Mouse (Mus musculus): ENCODE data around the gene Wdtc1. TPM values are rescaled to one million over a fixed set of nuclear protein-coding genes. Genes with fewer than 3 reads are reported as not detected.

Gene Wdtc1
- polyA plus RNA-seq, 1 experiment from 2014 or later: 21.1 TPM

DNA sequence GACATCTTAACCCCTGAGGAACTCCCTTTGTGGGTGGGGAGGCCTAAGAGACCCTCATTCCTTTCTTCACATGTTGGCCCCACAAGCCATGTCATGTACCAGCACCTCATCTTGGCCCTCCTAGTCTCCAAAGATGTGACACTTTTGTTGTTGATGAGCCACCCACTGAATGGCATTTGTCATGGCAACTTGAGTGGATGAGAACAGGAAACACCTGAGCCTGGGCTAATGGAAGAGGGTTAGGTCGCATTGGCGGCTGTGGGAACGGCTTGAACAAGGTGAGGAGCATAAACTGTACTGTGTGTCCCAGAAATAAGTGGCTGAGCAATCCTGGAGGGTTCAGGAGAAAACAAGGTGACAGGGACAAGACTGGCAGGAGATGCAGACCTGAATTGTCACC, 84.3 kb downstream of the Wdtc1 start:
- Histone ChIP-seq H3K9ac (no peak overlapping the region), H3K27ac (no peak overlapping the region), H3K27me3 (no peaks in the 10 kb centered on the region), H3K4me1 (no peaks in the 10 kb centered on the region), H3K4me3 (replicated peaks) (no peak overlapping the region), H3K9me3 (no peaks in the 10 kb centered on the region), H3K4me2 (no peak overlapping the region), H3K36me3 (replicated peaks) (peaks cover 62% of the 10 kb centered on the region)
- no peak for ATAC-seq (ENCODE audit: low FRiP score)
- 99% methylated on average over 3 of the region's 3 CpGs for WGBS

DNA sequence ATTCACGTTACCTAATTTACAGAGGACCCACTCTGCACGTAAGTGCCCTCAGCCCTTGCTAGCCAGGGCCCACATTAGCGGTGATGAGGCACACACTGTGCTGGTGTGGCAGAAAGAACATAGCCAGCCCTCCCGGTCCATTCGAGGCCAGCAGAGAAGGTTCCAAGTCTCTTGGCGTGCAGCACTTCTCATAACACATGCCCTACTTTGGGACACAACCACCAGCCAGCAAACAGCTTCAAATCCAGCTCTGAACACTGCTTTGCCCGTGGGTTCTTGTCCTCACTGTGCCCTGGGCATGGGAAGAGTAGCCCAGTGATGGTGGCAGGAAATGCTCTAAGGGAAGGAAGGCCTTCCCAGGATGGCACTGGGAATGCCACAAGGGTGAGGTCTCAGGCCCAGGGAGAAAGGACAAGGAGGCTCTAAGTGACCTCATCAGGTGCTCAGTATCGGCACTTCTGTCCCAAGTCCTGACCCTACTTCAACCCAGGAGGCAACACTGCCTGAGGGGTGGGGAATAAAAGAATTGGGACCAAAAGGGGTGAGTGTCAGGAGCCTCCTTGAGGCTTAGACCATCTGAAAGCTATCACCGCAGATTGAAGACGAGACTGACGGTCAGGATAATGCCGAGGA, 86.9 kb downstream of the Wdtc1 start:
- no peak overlapping the region for H3K4me3 ChIP-seq (replicated peaks)
- no peaks in the 10 kb centered on the region for H3K9me3 ChIP-seq
- 89% methylated on average over 12 of the region's 12 CpGs for WGBS
- no peak for ATAC-seq (ENCODE audit: low FRiP score)
- no peaks in the 10 kb centered on the region for H3K27me3 ChIP-seq
- peaks cover 71% of the 10 kb centered on the region for H3K36me3 ChIP-seq (replicated peaks)
- no peaks in the 10 kb centered on the region for H3K4me1 ChIP-seq
- H3K27ac ChIP-seq: no peak overlapping the region
- no peak overlapping the region for H3K9ac ChIP-seq
- no peak overlapping the region for H3K4me2 ChIP-seq

DNA sequence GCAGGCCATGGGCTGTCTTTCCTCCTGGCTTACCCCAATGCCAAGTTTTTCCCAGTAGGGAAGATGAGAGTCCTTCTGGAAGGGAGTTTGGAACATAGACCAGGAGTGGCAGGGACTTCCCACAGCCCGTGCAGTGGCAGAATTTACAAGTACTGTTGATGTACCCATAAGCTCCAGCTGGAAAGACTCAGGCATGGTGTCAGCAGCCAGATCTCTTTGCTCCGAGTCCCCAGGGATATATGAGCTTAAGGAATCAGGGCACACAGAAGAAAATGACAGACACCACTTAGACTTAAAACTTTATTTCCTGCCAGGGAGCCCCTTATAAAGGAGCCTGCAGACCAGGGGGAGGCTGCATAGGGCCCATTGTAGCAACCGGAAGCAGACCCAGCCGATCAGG, 87.5 kb downstream of the Wdtc1 start:
- Histone ChIP-seq H3K27me3 (no peaks in the 10 kb centered on the region), H3K9me3 (no peaks in the 10 kb centered on the region), H3K36me3 (replicated peaks) (peaks cover 71% of the 10 kb centered on the region), H3K4me1 (no peaks in the 10 kb centered on the region), H3K4me2 (no peak overlapping the region), H3K27ac (no peak overlapping the region), H3K9ac (no peak overlapping the region), H3K4me3 (replicated peaks) (no peak overlapping the region)
- no peak for ATAC-seq (ENCODE audit: low FRiP score)
- 96% methylated on average over 4 of the region's 4 CpGs for WGBS

DNA sequence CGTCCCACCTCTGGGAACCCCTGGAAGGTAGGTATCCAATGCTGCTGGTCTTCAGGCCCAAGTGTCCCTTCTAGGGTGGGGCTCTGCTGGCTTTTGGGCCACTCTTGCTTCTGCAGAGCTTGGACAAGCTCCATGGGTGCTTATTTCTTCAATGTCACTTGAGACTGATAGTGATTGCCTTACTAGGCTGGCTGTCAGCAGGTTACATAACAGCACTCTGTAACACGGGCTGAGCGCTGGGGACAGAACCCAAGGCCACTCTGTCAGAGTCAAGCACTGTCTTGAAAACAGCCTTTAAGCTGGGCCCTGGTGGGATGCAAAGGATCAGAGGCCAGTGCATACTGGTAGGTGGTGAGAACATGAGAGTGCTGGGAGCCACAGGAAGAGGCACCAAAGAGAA, 88.0 kb downstream of the Wdtc1 start:
- peaks cover 67% of the 10 kb centered on the region for H3K36me3 ChIP-seq (replicated peaks)
- ATAC-seq (ENCODE audit: low FRiP score): no peak
- H3K27ac ChIP-seq: no peak overlapping the region
- H3K4me1 ChIP-seq: no peaks in the 10 kb centered on the region
- H3K4me2 ChIP-seq: no peak overlapping the region
- H3K4me3 ChIP-seq (replicated peaks): no peak overlapping the region
- H3K27me3 ChIP-seq: no peaks in the 10 kb centered on the region
- 97% methylated on average over 3 of the region's 3 CpGs for WGBS
- no peak overlapping the region for H3K9ac ChIP-seq
- no peaks in the 10 kb centered on the region for H3K9me3 ChIP-seq

DNA sequence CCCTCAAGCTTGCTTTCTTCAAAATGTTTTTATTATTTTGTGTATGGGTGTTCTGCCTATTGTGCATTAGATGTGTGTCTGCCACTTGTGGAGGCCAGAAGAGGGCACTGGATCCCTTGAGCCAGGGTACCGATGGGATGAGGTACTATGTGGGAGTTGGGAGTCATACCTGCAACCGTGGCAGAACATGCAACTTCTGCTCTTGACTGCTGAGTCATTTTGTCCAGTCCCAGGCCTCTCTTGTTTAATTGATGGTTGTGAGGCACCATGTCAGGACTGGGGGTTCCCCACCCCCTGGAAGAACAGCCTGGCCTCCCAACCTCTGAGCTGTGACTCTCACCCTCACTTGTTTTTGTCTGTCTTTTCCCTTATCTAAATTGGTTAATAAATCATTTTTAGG, 88.7 kb downstream of the Wdtc1 start:
- Histone ChIP-seq H3K4me3 (replicated peaks) (no peak overlapping the region), H3K4me1 (no peaks in the 10 kb centered on the region), H3K36me3 (replicated peaks) (peaks cover 64% of the 10 kb centered on the region), H3K27ac (no peak overlapping the region), H3K9me3 (no peaks in the 10 kb centered on the region), H3K27me3 (no peaks in the 10 kb centered on the region), H3K9ac (no peak overlapping the region), H3K4me2 (no peak overlapping the region)
- no peak for ATAC-seq (ENCODE audit: low FRiP score)
- WGBS: 100% methylated on average over 2 of the region's 2 CpGs

DNA sequence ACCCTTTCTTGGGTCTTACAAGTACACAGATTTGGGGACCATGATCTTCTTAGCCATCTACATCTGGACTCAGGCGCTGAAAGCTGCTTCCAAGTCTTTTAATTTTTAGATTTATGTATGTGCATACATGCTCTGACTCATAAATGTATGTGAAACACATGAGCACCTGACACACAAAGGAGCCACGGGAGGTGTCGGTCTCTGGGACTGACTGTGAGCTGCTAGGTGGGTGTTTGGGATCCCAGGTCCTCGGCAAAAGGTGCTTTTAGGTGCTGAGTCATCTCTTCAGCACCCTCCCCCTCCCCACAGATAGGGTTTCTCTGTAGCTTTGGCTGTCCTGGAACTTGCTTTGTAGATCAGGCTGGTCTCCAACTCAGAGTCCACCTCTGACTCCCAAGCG, 89.5 kb downstream of the Wdtc1 start:
- H3K36me3 ChIP-seq (replicated peaks): peaks cover 56% of the 10 kb centered on the region

DNA sequence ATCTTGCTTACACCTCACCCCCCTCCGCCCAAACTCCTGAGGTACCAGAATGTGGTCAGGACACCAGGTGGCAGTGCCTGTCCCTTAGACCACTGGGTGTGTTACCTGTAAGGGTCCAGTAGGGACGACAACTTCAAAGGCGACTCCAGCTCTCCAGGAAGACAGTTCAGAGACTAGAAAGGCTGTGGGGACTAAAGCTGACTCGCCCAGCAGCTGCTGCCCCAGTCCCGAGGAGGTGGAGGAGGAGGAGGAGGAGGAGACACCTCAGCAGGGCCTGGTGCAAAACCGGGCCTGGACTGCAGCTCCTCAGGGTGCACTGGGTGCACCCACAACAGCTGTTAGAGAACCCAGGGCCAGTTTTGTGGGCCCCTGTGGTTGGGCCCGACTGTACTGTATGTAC, 90.4 kb downstream of the Wdtc1 start, which contains the start of gene Sytl1:
Gene Sytl1 (minus strand): TSS at position 232 of the 400 bp plus-strand sequence.
- no peak within 1 kb of the TSS for H3K4me2 ChIP-seq
- H3K4me1 ChIP-seq: no peaks in the 10 kb centered on the region
- ATAC-seq (ENCODE audit: low FRiP score): no peak
- H3K27ac ChIP-seq: no peak within 1 kb of the TSS
- no peak within 1 kb of the TSS for H3K4me3 ChIP-seq (replicated peaks)
- peaks cover 3% of the 10 kb centered on the region for H3K27me3 ChIP-seq
- no peaks in the 10 kb centered on the region for H3K9me3 ChIP-seq
- WGBS: 42% methylated on average over 7 of the region's 7 CpGs
- H3K36me3 ChIP-seq (replicated peaks): peaks cover 48% of the 10 kb centered on the region
- H3K9ac ChIP-seq: no peak within 1 kb of the TSS

More for the DNA sequence above, 89.5 kb downstream of the Wdtc1 start:
- H3K27ac ChIP-seq: no peak overlapping the region
- ATAC-seq (ENCODE audit: low FRiP score): no peak
- H3K9me3 ChIP-seq: no peaks in the 10 kb centered on the region
- no peak overlapping the region for H3K4me2 ChIP-seq
- no peak overlapping the region for H3K9ac ChIP-seq
- no peak overlapping the region for H3K4me3 ChIP-seq (replicated peaks)
- WGBS: 96% methylated on average over 5 of the region's 5 CpGs
- H3K4me1 ChIP-seq: no peaks in the 10 kb centered on the region
- H3K27me3 ChIP-seq: no peaks in the 10 kb centered on the region

DNA sequence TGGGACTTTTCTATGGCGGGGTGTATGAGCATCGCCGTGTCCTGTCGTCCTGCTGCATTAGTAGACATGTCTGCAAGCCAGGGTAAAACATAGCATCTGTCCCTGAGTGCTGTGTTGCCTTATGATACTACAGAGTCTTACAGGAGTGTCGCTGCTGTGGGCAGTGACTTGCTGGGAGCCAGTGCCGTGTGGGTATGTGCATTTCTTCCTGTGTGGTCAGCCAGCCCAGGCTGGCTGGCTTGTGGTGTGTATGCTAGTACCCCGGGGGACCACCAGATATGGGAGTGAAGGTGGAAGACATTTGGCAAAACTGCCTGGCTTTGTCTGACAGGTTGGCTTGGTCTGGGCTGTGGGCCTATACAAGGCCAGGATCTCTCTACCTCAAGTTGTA, 90.9 kb downstream of the Wdtc1 start:
- Histone ChIP-seq H3K9ac (no peak overlapping the region), H3K27me3 (peaks cover 8% of the 10 kb centered on the region), H3K36me3 (replicated peaks) (peaks cover 42% of the 10 kb centered on the region), H3K9me3 (no peaks in the 10 kb centered on the region), H3K4me1 (no peaks in the 10 kb centered on the region), H3K27ac (no peak overlapping the region), H3K4me3 (replicated peaks) (no peak overlapping the region), H3K4me2 (no peak overlapping the region)
- 75% methylated on average over 7 of the region's 7 CpGs for WGBS
- ATAC-seq (ENCODE audit: low FRiP score): no peak

- H3K4me3 ChIP-seq (replicated peaks): no peak overlapping the region
- H3K4me1 ChIP-seq: peaks cover 2% of the 10 kb centered on the region; the same call in 1 of the 2 replicates
- no peaks in the 10 kb centered on the region for H3K9me3 ChIP-seq
- H3K27ac ChIP-seq: no peak overlapping the region
- H3K4me2 ChIP-seq: no peak overlapping the region
- no peak for ATAC-seq (ENCODE audit: low FRiP score)
- peaks cover 37% of the 10 kb centered on the region for H3K36me3 ChIP-seq (replicated peaks)
- 50% methylated on average over 10 of the region's 10 CpGs for WGBS
- no peak overlapping the region for H3K9ac ChIP-seq
- peaks cover 13% of the 10 kb centered on the region for H3K27me3 ChIP-seq
Observed at GRCm38 (mm10) chr4:133261641-133262374, 91.5 kb downstream of the Wdtc1 start.

GRCm38 (mm10) chr4:133257798-133258408, 95.4 kb downstream of the Wdtc1 start:
- H3K9me3 ChIP-seq: no peaks in the 10 kb centered on the region
- peaks cover 48% of the 10 kb centered on the region for H3K27me3 ChIP-seq
- no peak for ATAC-seq (ENCODE audit: low FRiP score)

DNA sequence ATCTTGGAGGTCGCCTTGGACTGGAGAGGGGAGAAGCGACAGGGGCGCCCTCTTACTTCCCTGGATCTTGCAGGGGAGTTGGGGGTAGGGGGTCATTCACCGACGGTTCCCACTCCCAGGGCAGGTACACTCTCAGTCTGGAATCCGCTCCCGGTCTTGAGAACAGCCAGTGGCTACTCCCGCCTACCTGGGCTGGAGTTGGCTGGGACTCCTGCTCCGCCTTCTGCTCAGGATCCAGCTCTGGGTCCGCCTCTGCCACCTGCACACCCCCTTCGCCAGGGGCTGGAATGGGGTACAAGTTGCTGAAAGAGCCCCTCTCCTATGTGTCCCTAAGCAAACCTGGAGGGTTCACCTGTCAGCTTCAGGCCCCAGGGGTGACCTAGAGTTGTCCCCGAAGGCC, 96.1 kb downstream of the Wdtc1 start:
- Histone ChIP-seq H3K4me3 (replicated peaks) (no peak overlapping the region), H3K9ac (no peak overlapping the region), H3K36me3 (replicated peaks) (no peaks in the 10 kb centered on the region), H3K27me3 (peaks cover 55% of the 10 kb centered on the region), H3K27ac (no peak overlapping the region), H3K4me2 (no peak overlapping the region), H3K9me3 (no peaks in the 10 kb centered on the region), H3K4me1 (peaks cover 4% of the 10 kb centered on the region; the same call in 1 of the 2 replicates)
- ATAC-seq (ENCODE audit: low FRiP score): no peak
- WGBS: 36% methylated on average over 12 of the region's 12 CpGs

More at GRCm38 (mm10) chr4:133257798-133258408, 95.4 kb downstream of the Wdtc1 start:
- no peak overlapping the region for H3K4me3 ChIP-seq (replicated peaks)
- no peak overlapping the region for H3K4me2 ChIP-seq
- no peak overlapping the region for H3K9ac ChIP-seq
- H3K4me1 ChIP-seq: peaks cover 4% of the 10 kb centered on the region; the same call in 1 of the 2 replicates
- WGBS: 85% methylated on average over 12 of the region's 12 CpGs
- no peaks in the 10 kb centered on the region for H3K36me3 ChIP-seq (replicated peaks)
- H3K27ac ChIP-seq: no peak overlapping the region

DNA sequence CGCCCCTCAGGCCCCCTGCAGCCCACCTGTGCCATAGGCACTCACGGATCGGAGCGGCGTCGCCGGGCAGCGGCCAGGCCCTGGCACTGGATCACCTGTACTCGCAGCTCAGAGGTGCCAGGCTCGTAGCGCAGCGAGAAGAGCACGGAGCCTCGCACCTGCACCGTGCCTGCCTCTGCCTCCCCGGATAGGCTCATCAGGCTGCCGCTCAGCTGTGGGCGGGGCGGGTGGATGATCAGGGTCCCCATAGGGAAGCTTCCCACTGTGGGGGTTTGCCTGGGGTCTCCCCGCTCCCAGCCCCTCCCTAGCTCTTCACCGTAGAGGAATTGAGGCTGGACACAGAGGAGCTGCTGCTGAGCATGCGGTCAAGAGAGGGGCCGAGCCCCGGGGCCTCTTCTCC, 96.5 kb downstream of the Wdtc1 start:
- Histone ChIP-seq H3K4me1 (peaks cover 4% of the 10 kb centered on the region; the same call in 1 of the 2 replicates), H3K4me2 (no peak overlapping the region), H3K4me3 (replicated peaks) (no peak overlapping the region), H3K27me3 (peaks cover 59% of the 10 kb centered on the region), H3K36me3 (replicated peaks) (no peaks in the 10 kb centered on the region), H3K9ac (no peak overlapping the region), H3K9me3 (no peaks in the 10 kb centered on the region), H3K27ac (no peak overlapping the region)
- no peak for ATAC-seq (ENCODE audit: low FRiP score)
- WGBS: 12% methylated on average over 24 of the region's 24 CpGs

All from forebrain, embryonic 12.5 days (tissue).